In the genomic region with DNA sequence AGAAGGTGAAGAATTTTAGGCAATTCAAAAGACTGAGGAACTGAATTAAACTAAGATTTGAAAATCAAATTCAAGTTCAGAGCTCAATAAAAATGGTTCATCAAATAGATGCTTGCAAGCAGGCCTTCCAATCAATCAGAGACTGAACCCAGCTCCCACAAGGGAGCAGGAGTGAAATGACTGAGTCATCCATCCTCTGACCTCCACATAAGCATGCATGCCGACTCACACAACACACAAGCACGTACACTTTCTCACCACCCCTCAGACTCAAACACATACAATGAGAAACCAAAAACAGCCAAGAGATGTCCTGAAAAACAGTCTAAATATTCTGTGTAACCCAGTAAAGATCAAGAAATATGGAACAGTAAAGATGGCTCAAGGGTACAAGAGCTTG, we compare ENCODE assay signal across 27 mouse cellular contexts. TPM values are rescaled to one million over a fixed set of nuclear protein-coding genes. Genes with fewer than 3 reads are reported as not detected.
DNase-seq lines count a peak whose midpoint lies in the region; TF ChIP-seq lines count a peak whose summit lies in the region.
"Had no signal": no experiment of that assay in that cellular context is flagged by ENCODE, and none has a peak within 500 bp of the region (broad histone marks: within the 10 kb centered on the region; RNA-seq: fewer than 3 reads in every experiment).

No protein-coding gene starts in this region.

- no peaks in the 10 kb centered on the region for H3K36me3 ChIP-seq in myocyte (ENCODE audit: control insufficient read depth, insufficient read depth)
- H3K36me3 ChIP-seq: embryonic facial prominence, embryonic 15.5 days; forebrain, embryonic 12.5 days; forebrain, embryonic 15.5 days; hindbrain, embryonic 13.5 days; intestine, embryonic 15.5 days had no signal

- DNase-seq in heart, adult 11 months, result peak; percentile 48
- no peak for DNase-seq in heart, postnatal 25 days (ENCODE audit: low spot score)
- DNase-seq in 3T3-L1 (ENCODE audit: low read depth, low spot score) (peak; percentile 70), NIH3T3 (ENCODE audit: low read depth) (peak; percentile 55)
- no peak for DNase-seq in spleen, adult 12 weeks (ENCODE audit: low spot score)
- DNase-seq in gastrocnemius, postnatal 4 days (ENCODE audit: low spot score in 2 of 2), result no peak
- DNase-seq: adrenal gland, postnatal 25 days; cerebellum, adult 11 months; cerebellum, adult 2 months; cerebellum, adult 9-11 months; cerebellum, postnatal 25 days; gastrocnemius, postnatal 10 days; gastrocnemius, postnatal 36 days; heart, adult 18-20 months; heart, postnatal 36 days; kidney, adult 11 months; kidney, adult 8-10 months had no signal

- no peak overlapping the region for H3K4me3 ChIP-seq in myocyte
- H3K4me3 ChIP-seq: embryonic facial prominence, embryonic 12.5 days; embryonic facial prominence, embryonic 15.5 days; erythroblast, embryonic 14.5 days; forebrain, embryonic 12.5 days; forebrain, embryonic 15.5 days; heart, embryonic 13.5 days; hindbrain, embryonic 10.5 days; hindbrain, embryonic 13.5 days; intestine, embryonic 15.5 days had no signal

- peaks cover 100% of the 10 kb centered on the region for H3K79me2 ChIP-seq in myocyte (ENCODE audit: control insufficient read depth, insufficient read depth)

- H3ac ChIP-seq in myocyte (ENCODE audit: control insufficient read depth, insufficient read length), result no peak overlapping the region

- H3K27me3 ChIP-seq in myocyte (ENCODE audit: control insufficient read depth, insufficient read depth, insufficient read length), result no peaks in the 10 kb centered on the region
- H3K27me3 ChIP-seq: embryonic facial prominence, embryonic 12.5 days; embryonic facial prominence, embryonic 15.5 days; forebrain, embryonic 12.5 days; forebrain, embryonic 15.5 days; heart, embryonic 13.5 days; hindbrain, embryonic 13.5 days; intestine, embryonic 15.5 days had no signal

- intact Hi-C loops in heart, postnatal 25 days (cut with DNase I), result no loop called here

- TF ChIP-seq POLR2A in myocyte (IDR thresholded peaks at IDR 0.05; ENCODE audit: insufficient read length, low read depth), result no peak

- peak overlapping the region; percentile 4 for H3K4me2 ChIP-seq in myocyte (ENCODE audit: low read depth)
- H3K4me2 ChIP-seq: embryonic facial prominence, embryonic 12.5 days; embryonic facial prominence, embryonic 15.5 days; forebrain, embryonic 12.5 days; forebrain, embryonic 15.5 days; heart, embryonic 13.5 days; hindbrain, embryonic 13.5 days; intestine, embryonic 15.5 days had no signal

TF ChIP-seq in myocyte, 11 proteins besides CTCF, POLR2A, EP300 and RAD21:
- TF ChIP-seq REST (IDR thresholded peaks at IDR 0.05; ENCODE audit: insufficient read depth, insufficient read length) (no peak), CEBPB (IDR thresholded peaks at IDR 0.05; ENCODE audit: insufficient read depth, poor library complexity, severe bottlenecking) (no peak), E2F4 (IDR thresholded peaks at IDR 0.05; ENCODE audit: insufficient read depth) (no peak), USF1 (IDR thresholded peaks at IDR 0.05; ENCODE audit: low read depth) (no peak), MYOG (IDR thresholded peaks at IDR 0.05; ENCODE audit: control insufficient read depth in 1 of 3, insufficient read depth in 1 of 3, insufficient read length in 2 of 3, low read depth in 2 of 3) (no peak), SRF (IDR thresholded peaks at IDR 0.05; ENCODE audit: control insufficient read depth, insufficient read length, low read depth) (no peak), TCF12 (IDR thresholded peaks at IDR 0.05; ENCODE audit: insufficient read depth, poor library complexity, severe bottlenecking) (no peak), MYOD1 (IDR thresholded peaks at IDR 0.05; ENCODE audit: control insufficient read depth in 1 of 3, insufficient read length in 2 of 3, low read depth in 2 of 3) (no peak), POLR2AphosphoS2 (IDR thresholded peaks at IDR 0.05; ENCODE audit: insufficient read length, low read depth) (no peak), TCF3 (IDR thresholded peaks at IDR 0.05; ENCODE audit: insufficient read length, low read depth) (no peak), MAX (IDR thresholded peaks at IDR 0.05; ENCODE audit: low read depth) (no peak)

RNA-seq across cellular contexts. Expression of a gene that starts 14.0 kb away (rescaled TPM):
- total RNA-seq in heart, postnatal 25 days (2021), result 10 to 100 TPM; 40.3 to 44.0 TPM
- 25.6 TPM for polyA plus RNA-seq in myocyte (2012; fragmentation: generic; extraction: Trizol)
- total RNA-seq in gastrocnemius, postnatal 4 days (2021), result 10 to 100 TPM; 47.2 to 52.3 TPM

Comparison
In these comparisons a context has a peak if more than half of its experiments do, and no peak if none do; other contexts are left out.
1. DNase-seq: peak in heart, adult 11 months (single experiment), 3T3-L1 (single experiment) and NIH3T3 (single experiment); none in heart, postnatal 25 days (single experiment), spleen, adult 12 weeks (single experiment) and gastrocnemius, postnatal 4 days (0 of 2).